Mouse (Mus musculus) erythroblast, embryonic 14.5 days (primary cell): Measurements from ENCODE around the gene Esr1.

Source experiments
- GATA1 ChIP-seq: IDR thresholded peaks from 2 replicates; pipeline ENCODE4 v1.6.1; 2012; ENCODE audit warnings: low read length, inconsistent platforms, mixed read lengths
- TAL1 ChIP-seq: IDR thresholded peaks from 3 replicates; pipeline ENCODE4 v1.6.1; 2012; ENCODE audit warnings: low read length, inconsistent platforms, mixed read lengths

- no peak for TF ChIP-seq GATA1
- TF ChIP-seq TAL1 = no peak
These were observed 12.5 kb upstream of the Esr1 start for GRCm38 (mm10) chr10:4598916-4599315.
